Mouse (Mus musculus): Measurements from ENCODE around the gene Acad12. TPM values are rescaled to one million over a fixed set of nuclear protein-coding genes. Genes with fewer than 3 reads are reported as not detected.

The Acad12 gene
- polyA plus RNA-seq, 1 experiment from 2014 or later, result 5.4 TPM

DNA sequence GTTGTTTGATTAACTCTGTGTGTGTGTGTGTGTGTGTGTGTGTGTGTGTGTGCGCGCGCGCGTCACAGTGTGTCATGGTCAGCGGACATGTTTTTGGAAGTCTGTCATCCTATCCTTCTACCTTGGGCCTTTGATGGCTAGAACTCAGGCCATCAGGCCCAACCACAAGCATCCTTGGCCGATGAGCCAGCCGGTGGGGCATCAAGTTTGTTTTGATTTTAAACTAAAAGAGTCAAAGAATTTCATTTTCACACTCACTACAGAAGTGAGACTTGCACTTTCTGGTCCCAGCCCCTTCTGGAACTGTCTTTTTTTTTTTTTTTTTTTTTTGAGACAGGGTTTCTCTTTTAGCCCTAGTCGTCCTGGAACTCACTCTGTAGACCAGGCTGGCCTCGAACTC is 33.7 kb downstream of the Acad12 start:
- Histone ChIP-seq H3K4me1 (ENCODE audit: control insufficient read depth, insufficient read depth, low read length) (0 out of 2 replicates have a peak, but pooled peaks cover 6% of the 10 kb centered on the region), H3K27ac (ENCODE audit: low read depth, low read length) (no peak overlapping the region), H3K27me3 (ENCODE audit: control insufficient read depth, insufficient read depth, low read length) (no peaks in the 10 kb centered on the region), H3K9ac (ENCODE audit: low read depth, low read length) (no peak overlapping the region), H3K4me2 (no peak overlapping the region), H3K4me3 (ENCODE audit: low read depth, low read length) (no peak overlapping the region), H3K36me3 (ENCODE audit: control insufficient read depth, insufficient read depth, low read length) (no peaks in the 10 kb centered on the region), H3K9me3 (replicated peaks; ENCODE audit: control insufficient read depth, low read length) (no peaks in the 10 kb centered on the region)
- 92% methylated on average over 10 of the region's 10 CpGs for WGBS (ENCODE audit: insufficient replicate concordance)
- no peak for ATAC-seq (replicated peaks; ENCODE audit: insufficient number of reproducible peaks, low FRiP score, low TSS enrichment)

DNA sequence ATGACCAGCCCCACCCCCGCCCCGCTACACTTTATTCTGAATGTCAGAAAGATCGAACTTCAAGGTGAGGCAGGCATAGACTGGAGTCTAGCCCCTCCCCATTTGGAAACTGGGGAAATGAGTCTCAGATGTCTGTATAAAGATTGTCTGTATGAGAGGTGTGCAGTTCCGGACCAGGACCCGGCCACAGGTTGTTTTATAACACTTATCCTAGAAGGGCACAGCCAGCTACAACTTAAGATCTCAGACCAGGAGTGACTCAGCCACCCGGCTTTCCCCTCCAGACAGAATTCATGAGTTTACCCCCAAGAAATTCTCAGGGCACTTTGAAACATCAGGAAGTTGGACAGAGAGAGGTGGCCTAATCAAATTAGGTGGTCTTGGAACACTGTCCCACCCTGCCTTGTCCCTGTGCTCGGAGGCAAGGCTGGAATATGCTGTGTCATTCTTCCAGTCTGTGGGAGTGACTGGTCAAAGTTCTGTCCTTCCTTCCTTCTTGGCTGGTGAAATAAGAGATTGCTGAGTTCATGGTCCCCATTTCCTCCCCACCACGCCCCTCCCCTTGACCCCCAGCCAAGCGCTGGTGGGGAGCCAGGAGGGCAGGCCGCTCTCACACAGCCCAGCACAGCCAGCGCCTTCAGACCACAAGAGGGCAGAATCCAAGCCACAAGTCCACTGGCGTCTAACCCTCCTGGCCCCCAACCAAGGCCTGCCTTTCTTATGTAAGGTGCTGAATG is 34.8 kb downstream of the Acad12 start:
- H3K4me1 ChIP-seq (ENCODE audit: control insufficient read depth, insufficient read depth, low read length), result 0 out of 2 replicates have a peak, but pooled peaks cover 6% of the 10 kb centered on the region
- 54% methylated on average over 12 of the region's 12 CpGs for WGBS (ENCODE audit: insufficient replicate concordance)
- H3K9ac ChIP-seq (ENCODE audit: low read depth, low read length), result no peak overlapping the region
- no peaks in the 10 kb centered on the region for H3K27me3 ChIP-seq (ENCODE audit: control insufficient read depth, insufficient read depth, low read length)
- H3K4me2 ChIP-seq, result no peak overlapping the region
- no peak overlapping the region for H3K4me3 ChIP-seq (ENCODE audit: low read depth, low read length)
- ATAC-seq (replicated peaks; ENCODE audit: insufficient number of reproducible peaks, low FRiP score, low TSS enrichment), result peak; percentile 74
- no peaks in the 10 kb centered on the region for H3K9me3 ChIP-seq (replicated peaks; ENCODE audit: control insufficient read depth, low read length)
- peaks cover 3% of the 10 kb centered on the region; the same call in 1 of the 2 replicates for H3K36me3 ChIP-seq (ENCODE audit: control insufficient read depth, insufficient read depth, low read length)
- no peak overlapping the region for H3K27ac ChIP-seq (ENCODE audit: low read depth, low read length)

- H3K9me3 ChIP-seq (replicated peaks; ENCODE audit: control insufficient read depth, low read length), result no peaks in the 10 kb centered on the region
- no peak overlapping the region for H3K27ac ChIP-seq (ENCODE audit: low read depth, low read length)
- 88% methylated on average over 8 of the region's 8 CpGs for WGBS (ENCODE audit: insufficient replicate concordance)
- H3K36me3 ChIP-seq (ENCODE audit: control insufficient read depth, insufficient read depth, low read length), result peaks cover 3% of the 10 kb centered on the region; the same call in 1 of the 2 replicates
- H3K4me1 ChIP-seq (ENCODE audit: control insufficient read depth, insufficient read depth, low read length), result 0 out of 2 replicates have a peak, but pooled peaks cover 6% of the 10 kb centered on the region
- no peak overlapping the region for H3K4me2 ChIP-seq
- no peak for ATAC-seq (replicated peaks; ENCODE audit: insufficient number of reproducible peaks, low FRiP score, low TSS enrichment)
- H3K9ac ChIP-seq (ENCODE audit: low read depth, low read length), result no peak overlapping the region
- no peaks in the 10 kb centered on the region for H3K27me3 ChIP-seq (ENCODE audit: control insufficient read depth, insufficient read depth, low read length)
- no peak overlapping the region for H3K4me3 ChIP-seq (ENCODE audit: low read depth, low read length)
Measured at GRCm38 (mm10) chr5:121581945-121582344, 36.8 kb downstream of the Acad12 start.

GRCm38 (mm10) chr5:121576927-121577488 is 41.7 kb downstream of the Acad12 start:
- Histone ChIP-seq H3K36me3 (ENCODE audit: control insufficient read depth, insufficient read depth, low read length) (peaks cover 3% of the 10 kb centered on the region; the same call in 1 of the 2 replicates), H3K4me1 (ENCODE audit: control insufficient read depth, insufficient read depth, low read length) (no peaks in the 10 kb centered on the region)

DNA sequence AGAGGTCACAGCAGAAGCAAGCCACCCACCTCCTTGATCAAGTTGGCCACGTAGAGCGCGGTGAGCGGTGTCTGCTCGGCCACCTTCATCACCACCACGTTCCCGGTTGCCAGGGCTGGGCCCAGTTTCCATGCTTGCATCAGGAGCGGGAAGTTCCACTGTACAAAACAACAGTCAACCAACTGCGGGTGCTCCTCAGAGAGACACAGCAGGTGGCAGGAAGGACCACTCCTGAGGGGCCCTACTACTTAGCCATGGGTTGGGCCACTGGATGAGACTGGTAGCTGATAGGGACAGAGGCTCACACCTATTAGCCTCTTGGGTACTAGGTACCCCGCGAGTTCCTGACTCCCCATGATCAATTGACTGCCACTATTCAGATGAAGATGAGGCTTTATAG is 42.9 kb downstream of the Acad12 start:
- Histone ChIP-seq H3K4me1 (ENCODE audit: control insufficient read depth, insufficient read depth, low read length) (no peaks in the 10 kb centered on the region), H3K4me2 (no peak overlapping the region), H3K36me3 (ENCODE audit: control insufficient read depth, insufficient read depth, low read length) (peaks cover 3% of the 10 kb centered on the region; the same call in 1 of the 2 replicates), H3K9ac (ENCODE audit: low read depth, low read length) (no peak overlapping the region), H3K27ac (ENCODE audit: low read depth, low read length) (no peak overlapping the region), H3K9me3 (replicated peaks; ENCODE audit: control insufficient read depth, low read length) (no peaks in the 10 kb centered on the region), H3K27me3 (ENCODE audit: control insufficient read depth, insufficient read depth, low read length) (no peaks in the 10 kb centered on the region), H3K4me3 (ENCODE audit: low read depth, low read length) (no peak overlapping the region)
- 89% methylated on average over 11 of the region's 11 CpGs for WGBS (ENCODE audit: insufficient replicate concordance)
- ATAC-seq (replicated peaks; ENCODE audit: insufficient number of reproducible peaks, low FRiP score, low TSS enrichment), result no peak

More at GRCm38 (mm10) chr5:121576927-121577488, 41.7 kb downstream of the Acad12 start:
- no peak overlapping the region for H3K4me3 ChIP-seq (ENCODE audit: low read depth, low read length)
- H3K4me2 ChIP-seq, result no peak overlapping the region
- no peak overlapping the region for H3K9ac ChIP-seq (ENCODE audit: low read depth, low read length)
- H3K9me3 ChIP-seq (replicated peaks; ENCODE audit: control insufficient read depth, low read length), result no peaks in the 10 kb centered on the region
- ATAC-seq (replicated peaks; ENCODE audit: insufficient number of reproducible peaks, low FRiP score, low TSS enrichment), result no peak
- H3K27ac ChIP-seq (ENCODE audit: low read depth, low read length), result no peak overlapping the region
- WGBS (ENCODE audit: insufficient replicate concordance), result 79% methylated on average over 11 of the region's 11 CpGs
- H3K27me3 ChIP-seq (ENCODE audit: control insufficient read depth, insufficient read depth, low read length), result no peaks in the 10 kb centered on the region

GRCm38 (mm10) chr5:121574145-121574544 is 44.6 kb downstream of the Acad12 start:
- H3K4me2 ChIP-seq, result no peak overlapping the region
- no peak overlapping the region for H3K4me3 ChIP-seq (ENCODE audit: low read depth, low read length)
- no peaks in the 10 kb centered on the region for H3K9me3 ChIP-seq (replicated peaks; ENCODE audit: control insufficient read depth, low read length)
- no peak for ATAC-seq (replicated peaks; ENCODE audit: insufficient number of reproducible peaks, low FRiP score, low TSS enrichment)
- no peak overlapping the region for H3K27ac ChIP-seq (ENCODE audit: low read depth, low read length)
- H3K36me3 ChIP-seq (ENCODE audit: control insufficient read depth, insufficient read depth, low read length), result peaks cover 1% of the 10 kb centered on the region; the same call in 1 of the 2 replicates
- no peaks in the 10 kb centered on the region for H3K27me3 ChIP-seq (ENCODE audit: control insufficient read depth, insufficient read depth, low read length)
- WGBS (ENCODE audit: insufficient replicate concordance), result 86% methylated on average over 13 of the region's 13 CpGs
- no peaks in the 10 kb centered on the region for H3K4me1 ChIP-seq (ENCODE audit: control insufficient read depth, insufficient read depth, low read length)
- no peak overlapping the region for H3K9ac ChIP-seq (ENCODE audit: low read depth, low read length)

GRCm38 (mm10) chr5:121570787-121571186 is 48.0 kb downstream of the Acad12 start:
- H3K9me3 ChIP-seq (replicated peaks; ENCODE audit: control insufficient read depth, low read length), result no peaks in the 10 kb centered on the region
- no peak overlapping the region for H3K9ac ChIP-seq (ENCODE audit: low read depth, low read length)
- no peak overlapping the region for H3K4me3 ChIP-seq (ENCODE audit: low read depth, low read length)
- H3K27me3 ChIP-seq (ENCODE audit: control insufficient read depth, insufficient read depth, low read length), result no peaks in the 10 kb centered on the region
- H3K36me3 ChIP-seq (ENCODE audit: control insufficient read depth, insufficient read depth, low read length), result no peaks in the 10 kb centered on the region
- no peak overlapping the region for H3K27ac ChIP-seq (ENCODE audit: low read depth, low read length)
- ATAC-seq (replicated peaks; ENCODE audit: insufficient number of reproducible peaks, low FRiP score, low TSS enrichment), result no peak
- WGBS (ENCODE audit: insufficient replicate concordance), result 77% methylated on average over 1 of the region's 1 CpGs
- no peak overlapping the region for H3K4me2 ChIP-seq
- H3K4me1 ChIP-seq (ENCODE audit: control insufficient read depth, insufficient read depth, low read length), result peaks cover 5% of the 10 kb centered on the region; the same call in 1 of the 2 replicates

- Histone ChIP-seq H3K4me3 (ENCODE audit: low read depth, low read length) (no peak overlapping the region), H3K27me3 (ENCODE audit: control insufficient read depth, insufficient read depth, low read length) (no peaks in the 10 kb centered on the region), H3K9me3 (replicated peaks; ENCODE audit: control insufficient read depth, low read length) (no peaks in the 10 kb centered on the region), H3K4me1 (ENCODE audit: control insufficient read depth, insufficient read depth, low read length) (peaks cover 5% of the 10 kb centered on the region; the same call in 1 of the 2 replicates), H3K27ac (ENCODE audit: low read depth, low read length) (no peak overlapping the region), H3K9ac (ENCODE audit: low read depth, low read length) (no peak overlapping the region), H3K36me3 (ENCODE audit: control insufficient read depth, insufficient read depth, low read length) (no peaks in the 10 kb centered on the region), H3K4me2 (no peak overlapping the region)
- 73% methylated on average over 9 of the region's 9 CpGs for WGBS (ENCODE audit: insufficient replicate concordance)
- no peak for ATAC-seq (replicated peaks; ENCODE audit: insufficient number of reproducible peaks, low FRiP score, low TSS enrichment)
Measured at GRCm38 (mm10) chr5:121569881-121570420, 48.8 kb downstream of the Acad12 start.
